Mouse (Mus musculus): ENCODE data around the gene Gm21885. TPM values are rescaled to one million over a fixed set of nuclear protein-coding genes. Genes with fewer than 3 reads are reported as not detected.
"Not testable (repeated sequence)": the region's sequence is repeated elsewhere in the genome, so short reads cannot be mapped to it uniquely, and the experiment has no call there.

The Gm21885 gene
- total and polyA plus RNA-seq, 3 experiments: not detected

DNA sequence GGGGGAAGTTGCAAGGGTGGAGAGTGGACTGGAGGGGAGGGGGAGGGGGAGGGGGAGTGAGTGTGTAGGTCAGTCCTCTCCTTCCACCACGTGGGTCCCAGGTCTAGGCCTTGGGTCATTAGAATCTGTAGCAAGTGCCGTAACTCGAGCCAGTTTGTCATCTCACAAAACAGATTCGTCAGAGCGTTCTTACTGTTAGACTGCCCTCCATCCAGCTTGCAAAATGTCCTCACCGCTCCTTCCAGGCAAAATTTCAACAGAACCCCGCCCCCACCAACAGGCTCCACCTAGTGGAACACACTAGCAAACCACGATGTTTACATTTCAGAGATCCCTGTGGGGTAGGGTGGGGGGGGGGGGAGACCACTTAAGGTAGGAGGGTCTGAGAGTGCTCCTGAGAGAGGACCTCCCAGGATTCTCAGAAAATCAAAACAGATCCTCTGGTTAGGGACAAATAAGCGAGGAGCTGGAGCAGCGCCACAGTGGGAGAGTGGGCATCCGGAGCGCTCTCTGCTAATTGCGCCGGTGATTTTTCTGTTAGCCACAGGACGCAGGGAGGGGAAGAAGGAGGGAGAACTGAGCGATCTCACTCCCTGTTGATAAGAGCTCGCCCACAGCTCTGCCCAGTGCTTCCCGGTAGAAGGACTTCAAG lies 16.4 kb upstream of the Gm21885 start:
- no peaks in the 10 kb centered on the region for H3K9me3 ChIP-seq (replicated peaks)
- no peak overlapping the region for H3K4me3 ChIP-seq (ENCODE audit: low read depth, low read length)
- H3K36me3 ChIP-seq (replicated peaks): no peaks in the 10 kb centered on the region
- DNase-seq (ENCODE audit: low spot score) (no peak), ATAC-seq (ENCODE audit: extremely low read depth, insufficient number of reproducible peaks, low FRiP score, poor library complexity, severe bottlenecking) (peak; percentile 28; the same call in 1 of the 2 replicates)
- peaks cover 28% of the 10 kb centered on the region for H3K4me1 ChIP-seq (ENCODE audit: insufficient read depth, low read depth, low read length)
- no peak for TF ChIP-seq GATA2 (IDR thresholded peaks at IDR 0.05; ENCODE audit: borderline replicate concordance, low read depth, low read length)
- TF ChIP-seq GATA1 (IDR thresholded peaks at IDR 0.05; ENCODE audit: borderline replicate concordance, low read length): no peak
- TF ChIP-seq POLR2AphosphoS5 (IDR thresholded peaks at IDR 0.05; ENCODE audit: insufficient replicate concordance, low read depth, low read length): no peak
- no peak for TF ChIP-seq CTCF (IDR thresholded peaks at IDR 0.05; ENCODE audit: low read depth, low read length)
- TF ChIP-seq TAL1 (conservative IDR thresholded peaks at IDR 0.05; ENCODE audit: low read depth, low read length): no peak
- H3K27me3 ChIP-seq (ENCODE audit: insufficient read depth, low read length): peaks cover 36% of the 10 kb centered on the region

DNA sequence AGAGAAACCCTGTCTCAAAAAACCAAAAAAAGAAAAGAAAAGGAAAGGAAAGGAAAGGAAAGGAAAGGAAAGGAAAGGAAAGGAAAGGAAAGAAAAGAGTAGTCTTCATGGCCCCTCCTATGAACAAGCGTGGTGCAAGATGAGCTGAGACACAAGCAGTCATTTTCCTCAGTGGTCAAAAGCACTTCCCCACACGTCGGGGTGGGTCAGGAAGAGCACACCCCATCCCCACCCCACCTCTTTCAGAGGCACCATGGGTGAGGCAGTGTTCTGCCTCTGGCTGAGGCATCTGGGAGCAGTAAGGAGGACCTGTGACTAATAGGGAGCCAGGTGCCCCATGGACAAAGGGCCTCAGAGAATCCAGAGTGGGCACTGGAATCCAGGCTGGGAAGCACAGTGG lies 15.5 kb upstream of the Gm21885 start:
- not testable (repeated sequence) for H3K9me3 ChIP-seq (replicated peaks); ATAC-seq (ENCODE audit: extremely low read depth, insufficient number of reproducible peaks, low FRiP score, poor library complexity, severe bottlenecking); H3K4me3 ChIP-seq (ENCODE audit: low read depth, low read length); H3K36me3 ChIP-seq (replicated peaks); DNase-seq (ENCODE audit: low spot score)
- Histone ChIP-seq H3K4me1 (ENCODE audit: insufficient read depth, low read depth, low read length) (peaks cover 28% of the 10 kb centered on the region), H3K27me3 (ENCODE audit: insufficient read depth, low read length) (peaks cover 34% of the 10 kb centered on the region)

DNA sequence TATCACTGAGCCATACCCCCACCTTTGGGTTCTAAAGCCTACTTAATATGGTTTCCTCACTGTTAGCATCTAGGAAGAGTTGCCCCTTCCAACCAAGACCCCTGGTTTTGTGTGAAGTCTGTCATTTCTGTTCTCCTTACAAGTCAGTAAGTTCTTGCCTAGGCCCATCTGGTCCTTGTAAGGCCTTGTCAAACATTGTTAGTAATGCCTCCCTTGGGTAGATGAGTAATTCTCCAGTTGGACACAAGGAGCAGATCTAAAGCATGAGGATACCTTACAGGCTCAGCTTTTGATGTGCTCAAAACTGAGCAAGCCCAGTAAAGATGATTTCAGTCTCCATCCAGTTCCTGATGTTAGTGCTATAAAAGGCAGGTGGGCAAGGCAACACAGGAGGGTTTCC lies 12.9 kb upstream of the Gm21885 start:
- H3K27me3 ChIP-seq (ENCODE audit: insufficient read depth, low read length): peaks cover 24% of the 10 kb centered on the region
- peaks cover 38% of the 10 kb centered on the region for H3K4me1 ChIP-seq (ENCODE audit: insufficient read depth, low read depth, low read length)
- TF ChIP-seq CTCF (IDR thresholded peaks at IDR 0.05; ENCODE audit: low read depth, low read length): no peak
- no peak for TF ChIP-seq GATA1 (IDR thresholded peaks at IDR 0.05; ENCODE audit: borderline replicate concordance, low read length)
- no peak for TF ChIP-seq TAL1 (conservative IDR thresholded peaks at IDR 0.05; ENCODE audit: low read depth, low read length)
- no peak for TF ChIP-seq POLR2AphosphoS5 (IDR thresholded peaks at IDR 0.05; ENCODE audit: insufficient replicate concordance, low read depth, low read length)
- TF ChIP-seq GATA2 (IDR thresholded peaks at IDR 0.05; ENCODE audit: borderline replicate concordance, low read depth, low read length): no peak
- no peak overlapping the region for H3K4me3 ChIP-seq (ENCODE audit: low read depth, low read length)
- no peak for DNase-seq (ENCODE audit: low spot score)
- no peak for ATAC-seq (ENCODE audit: extremely low read depth, insufficient number of reproducible peaks, low FRiP score, poor library complexity, severe bottlenecking)
- H3K36me3 ChIP-seq (replicated peaks): no peaks in the 10 kb centered on the region
- H3K9me3 ChIP-seq (replicated peaks): no peaks in the 10 kb centered on the region

DNA sequence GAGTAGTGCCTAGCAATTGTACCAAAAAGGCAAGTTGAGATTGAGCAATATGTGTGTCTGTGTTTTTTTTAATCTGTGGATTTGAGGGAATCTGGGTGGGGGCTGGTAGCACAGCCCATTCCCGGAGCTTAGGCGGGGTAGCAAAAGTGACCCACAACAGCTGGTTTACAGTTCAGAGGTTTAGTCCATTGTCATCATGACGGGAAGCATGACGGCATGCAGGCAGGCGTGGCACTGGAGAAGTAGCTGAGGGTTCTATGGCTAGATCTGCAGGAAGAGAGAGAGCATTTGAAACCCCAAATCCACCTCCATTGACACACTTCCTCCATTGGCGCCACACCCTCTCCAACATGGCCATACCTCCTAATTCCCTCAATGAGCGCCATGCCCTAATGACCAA lies 11.8 kb upstream of the Gm21885 start:
- DNase-seq (ENCODE audit: low spot score) (no peak), ATAC-seq (ENCODE audit: extremely low read depth, insufficient number of reproducible peaks, low FRiP score, poor library complexity, severe bottlenecking) (no peak)
- no peaks in the 10 kb centered on the region for H3K36me3 ChIP-seq (replicated peaks)
- TF ChIP-seq GATA2 (IDR thresholded peaks at IDR 0.05; ENCODE audit: borderline replicate concordance, low read depth, low read length) (no peak), GATA1 (IDR thresholded peaks at IDR 0.05; ENCODE audit: borderline replicate concordance, low read length) (no peak), POLR2AphosphoS5 (IDR thresholded peaks at IDR 0.05; ENCODE audit: insufficient replicate concordance, low read depth, low read length) (no peak), CTCF (IDR thresholded peaks at IDR 0.05; ENCODE audit: low read depth, low read length) (no peak), TAL1 (conservative IDR thresholded peaks at IDR 0.05; ENCODE audit: low read depth, low read length) (no peak)
- H3K4me1 ChIP-seq (ENCODE audit: insufficient read depth, low read depth, low read length): peaks cover 42% of the 10 kb centered on the region
- H3K9me3 ChIP-seq (replicated peaks): no peaks in the 10 kb centered on the region
- H3K4me3 ChIP-seq (ENCODE audit: low read depth, low read length): no peak overlapping the region
- peaks cover 15% of the 10 kb centered on the region; the same call in 1 of the 2 replicates for H3K27me3 ChIP-seq (ENCODE audit: insufficient read depth, low read length)

DNA sequence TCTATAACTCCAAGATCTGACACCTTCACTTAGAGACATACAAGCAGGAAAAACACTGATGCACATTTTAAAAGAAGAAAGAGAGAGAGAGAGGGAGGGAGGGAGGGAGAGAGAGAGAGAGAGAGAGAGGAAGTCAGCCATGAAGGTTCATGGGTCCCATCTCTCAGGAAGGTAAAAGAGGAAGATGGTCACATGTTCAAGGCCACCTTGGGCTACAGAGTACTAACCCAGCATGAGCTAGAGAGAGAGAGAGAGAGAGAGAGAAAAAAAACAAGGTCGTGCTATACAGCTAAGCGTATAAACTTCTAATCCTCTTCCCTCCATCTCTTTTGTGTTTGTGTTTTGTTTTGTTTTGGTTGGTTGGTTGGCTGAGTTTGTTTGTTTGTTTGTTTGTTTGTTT lies 10.7 kb upstream of the Gm21885 start:
- DNase-seq (ENCODE audit: low spot score) (no peak), ATAC-seq (ENCODE audit: extremely low read depth, insufficient number of reproducible peaks, low FRiP score, poor library complexity, severe bottlenecking) (no peak)
- H3K4me3 ChIP-seq (ENCODE audit: low read depth, low read length): no peak overlapping the region
- no peaks in the 10 kb centered on the region for H3K9me3 ChIP-seq (replicated peaks)
- no peaks in the 10 kb centered on the region for H3K36me3 ChIP-seq (replicated peaks)
- no peak for TF ChIP-seq GATA1 (IDR thresholded peaks at IDR 0.05; ENCODE audit: borderline replicate concordance, low read length)
- no peak for TF ChIP-seq TAL1 (conservative IDR thresholded peaks at IDR 0.05; ENCODE audit: low read depth, low read length)
- no peak for TF ChIP-seq GATA2 (IDR thresholded peaks at IDR 0.05; ENCODE audit: borderline replicate concordance, low read depth, low read length)
- TF ChIP-seq CTCF (IDR thresholded peaks at IDR 0.05; ENCODE audit: low read depth, low read length): no peak
- TF ChIP-seq POLR2AphosphoS5 (IDR thresholded peaks at IDR 0.05; ENCODE audit: insufficient replicate concordance, low read depth, low read length): no peak
- H3K4me1 ChIP-seq (ENCODE audit: insufficient read depth, low read depth, low read length): peaks cover 47% of the 10 kb centered on the region
- H3K27me3 ChIP-seq (ENCODE audit: insufficient read depth, low read length): peaks cover 15% of the 10 kb centered on the region; the same call in 1 of the 2 replicates

DNA sequence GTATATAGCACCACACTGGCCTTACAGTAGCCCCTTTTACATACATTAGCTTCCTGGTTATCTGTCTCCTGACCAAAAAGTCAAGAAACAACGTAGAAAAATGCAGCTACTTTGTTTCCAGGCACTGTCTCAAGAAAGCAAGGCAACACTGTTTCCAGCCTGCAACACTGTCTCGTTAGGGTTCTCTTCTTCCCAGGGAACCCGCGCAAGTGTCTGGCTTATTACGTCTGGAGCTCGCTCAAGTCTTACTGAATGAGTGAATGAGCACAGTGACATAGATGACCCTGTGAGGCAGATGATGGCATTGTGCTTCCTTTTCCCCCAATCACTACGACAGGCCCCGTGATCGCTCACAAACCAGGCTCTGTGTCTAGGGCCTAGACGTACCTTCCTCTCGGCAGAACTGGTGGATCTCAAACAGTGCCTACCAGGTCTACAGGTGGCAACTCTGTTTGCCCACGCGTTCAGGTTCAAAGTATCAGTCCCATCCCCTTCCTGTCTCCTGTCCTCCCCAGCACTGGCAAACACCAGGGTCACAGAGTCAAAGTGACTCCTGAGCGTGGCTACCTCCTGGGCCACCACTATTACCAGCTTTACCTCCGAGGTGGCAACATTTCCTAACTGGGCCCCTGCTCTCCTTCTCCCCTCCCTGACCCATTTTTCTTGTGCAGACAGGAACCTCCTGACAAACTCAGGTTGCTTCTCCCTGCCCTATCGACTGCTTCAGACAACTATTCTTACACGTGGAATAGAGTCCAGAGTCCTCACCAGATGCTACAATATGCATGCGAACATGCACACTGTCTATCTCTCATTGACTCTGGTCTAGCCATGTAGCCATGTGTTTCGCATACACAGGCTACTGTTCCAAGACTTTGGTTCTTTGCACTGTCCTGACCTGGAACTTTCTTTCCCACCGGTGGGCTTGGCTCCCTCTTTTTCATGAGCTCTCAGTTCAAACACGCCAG lies 8.4 kb upstream of the Gm21885 start:
- no peak for DNase-seq (ENCODE audit: low spot score)
- Histone ChIP-seq H3K4me3 (ENCODE audit: low read depth, low read length) (no peak overlapping the region), H3K4me1 (ENCODE audit: insufficient read depth, low read depth, low read length) (peaks cover 59% of the 10 kb centered on the region), H3K27me3 (ENCODE audit: insufficient read depth, low read length) (peaks cover 11% of the 10 kb centered on the region; the same call in 1 of the 2 replicates), H3K9me3 (replicated peaks) (no peaks in the 10 kb centered on the region), H3K36me3 (replicated peaks) (no peaks in the 10 kb centered on the region)
- TF ChIP-seq CTCF (IDR thresholded peaks at IDR 0.05; ENCODE audit: low read depth, low read length): no peak
- TF ChIP-seq TAL1 (conservative IDR thresholded peaks at IDR 0.05; ENCODE audit: low read depth, low read length): no peak
- TF ChIP-seq GATA1 (IDR thresholded peaks at IDR 0.05; ENCODE audit: borderline replicate concordance, low read length): no peak
- TF ChIP-seq POLR2AphosphoS5 (IDR thresholded peaks at IDR 0.05; ENCODE audit: insufficient replicate concordance, low read depth, low read length): no peak
- TF ChIP-seq GATA2 (IDR thresholded peaks at IDR 0.05; ENCODE audit: borderline replicate concordance, low read depth, low read length): no peak
- no peak for ATAC-seq (ENCODE audit: extremely low read depth, insufficient number of reproducible peaks, low FRiP score, poor library complexity, severe bottlenecking)
